ENCODE assay signal across 11 mouse cellular contexts in genomic region chr13:37862492-37862891, GRCm38 (mm10).
DNase-seq lines count a peak whose midpoint lies in the region; ATAC-seq and TF ChIP-seq lines count a peak whose summit lies in the region.
"Had no signal": no experiment of that assay in that cellular context is flagged by ENCODE, and none has a peak within 500 bp of the region (broad histone marks: within the 10 kb centered on the region; RNA-seq: fewer than 3 reads in every experiment).

No protein-coding gene starts in this region.

- no peaks in the 10 kb centered on the region for H3K9me3 ChIP-seq in kidney, embryonic 14.5 days (ENCODE audit: control insufficient read depth, low read length)
- H3K9me3 ChIP-seq in forebrain, embryonic 14.5 days (replicated peaks; ENCODE audit: control insufficient read depth, low read length) = no peaks in the 10 kb centered on the region
- no peaks in the 10 kb centered on the region for H3K9me3 ChIP-seq in liver, embryonic 16.5 days (replicated peaks; ENCODE audit: control insufficient read depth, low read length)

- TF ChIP-seq POLR2A in brain, embryonic 14.5 days (IDR thresholded peaks at IDR 0.05; ENCODE audit: borderline replicate concordance, extremely low read depth, insufficient read depth, insufficient read length, poor library complexity, severe bottlenecking) = no peak

- no peak for DNase-seq in kidney, adult 8-10 months
- peak; percentile 67 for DNase-seq in brain, embryonic 14.5 days (ENCODE audit: low read depth)
- peak; percentile 33 for DNase-seq in forebrain, embryonic 14.5 days (ENCODE audit: low spot score)
- no peak for DNase-seq in ovary, postnatal 36 days (ENCODE audit: low spot score)
- no peak for DNase-seq in cerebellum, adult 9-11 months
- no peak for DNase-seq in left cerebral cortex, postnatal 14 days (ENCODE audit: low spot score in 2 of 2)
- DNase-seq: cerebellum, adult 18-20 months; heart, postnatal 10 days had no signal

- H3K36me3 ChIP-seq in kidney, embryonic 14.5 days (ENCODE audit: control insufficient read depth, insufficient read depth, low read length) = no peaks in the 10 kb centered on the region
- no peaks in the 10 kb centered on the region for H3K36me3 ChIP-seq in forebrain, embryonic 14.5 days (ENCODE audit: control insufficient read depth, insufficient read depth, low read length)
- H3K36me3 ChIP-seq in liver, embryonic 16.5 days (ENCODE audit: control insufficient read depth, insufficient read depth) = no peaks in the 10 kb centered on the region

- peak overlapping the region; percentile 22; the same call in 1 of the 2 replicates for H3K4me2 ChIP-seq in kidney, embryonic 14.5 days (replicated peaks; ENCODE audit: low read depth, low read length)
- no peak overlapping the region for H3K4me2 ChIP-seq in forebrain, embryonic 14.5 days (ENCODE audit: low read length)
- 0 out of 2 replicates have a peak overlapping the region, but pooled peaks have one; percentile 38 for H3K4me2 ChIP-seq in liver, embryonic 16.5 days (ENCODE audit: low read depth, low read length)

- no peak overlapping the region for H3K4me3 ChIP-seq in kidney, embryonic 14.5 days (ENCODE audit: low read length)
- H3K4me3 ChIP-seq in forebrain, embryonic 14.5 days (ENCODE audit: low read depth, low read length) = no peak overlapping the region
- no peak overlapping the region for H3K4me3 ChIP-seq in liver, embryonic 16.5 days (ENCODE audit: low read depth, low read length)

- ATAC-seq in kidney, embryonic 14.5 days (ENCODE audit: low FRiP score, low TSS enrichment) = peak; percentile 29; the same call in 1 of the 2 replicates
- ATAC-seq in forebrain, embryonic 14.5 days = no peak
- no peak for ATAC-seq in liver, embryonic 16.5 days (ENCODE audit: low read depth)
- ATAC-seq: Patski had no signal

- no peak for TF ChIP-seq CTCF in brain, embryonic 14.5 days (IDR thresholded peaks at IDR 0.05; ENCODE audit: borderline replicate concordance, extremely low read depth, insufficient read depth, insufficient read length)

- H3K27ac ChIP-seq in kidney, embryonic 14.5 days (ENCODE audit: low read depth, low read length) = peak overlapping the region; percentile 87; the same call in 1 of the 2 replicates
- H3K27ac ChIP-seq in forebrain, embryonic 14.5 days (ENCODE audit: low read depth, low read length) = no peak overlapping the region
- peak overlapping the region; percentile 90 for H3K27ac ChIP-seq in liver, embryonic 16.5 days (ENCODE audit: low read length)

- WGBS in kidney, embryonic 14.5 days = 23% methylated on average over 6 of the region's 6 CpGs
- 19% methylated on average over 6 of the region's 6 CpGs for WGBS in forebrain, embryonic 14.5 days
- WGBS in liver, embryonic 16.5 days (ENCODE audit: insufficient replicate concordance) = 46% methylated on average over 6 of the region's 6 CpGs

- H3K4me1 ChIP-seq in kidney, embryonic 14.5 days (ENCODE audit: control insufficient read depth, insufficient read depth, low read length) = peaks cover 54% of the 10 kb centered on the region
- peaks cover 5% of the 10 kb centered on the region; the same call in 1 of the 2 replicates for H3K4me1 ChIP-seq in forebrain, embryonic 14.5 days (ENCODE audit: control insufficient read depth, insufficient read depth, low read length)
- H3K4me1 ChIP-seq in liver, embryonic 16.5 days (ENCODE audit: control insufficient read depth, low read depth, low read length) = peaks cover 79% of the 10 kb centered on the region

- H3K9ac ChIP-seq in kidney, embryonic 14.5 days (ENCODE audit: low read depth, low read length) = no peak overlapping the region
- H3K9ac ChIP-seq in forebrain, embryonic 14.5 days (ENCODE audit: low read length) = no peak overlapping the region
- H3K9ac ChIP-seq in liver, embryonic 16.5 days (ENCODE audit: low read depth, low read length) = peak overlapping the region; percentile 37

- intact Hi-C loops in left cerebral cortex, postnatal 14 days (cut with DNase I) = no loop called here

- no peaks in the 10 kb centered on the region for H3K27me3 ChIP-seq in kidney, embryonic 14.5 days (ENCODE audit: control insufficient read depth, insufficient read depth, low read length)
- H3K27me3 ChIP-seq in forebrain, embryonic 14.5 days (replicated peaks; ENCODE audit: control insufficient read depth, insufficient read depth, low read length) = no peaks in the 10 kb centered on the region
- H3K27me3 ChIP-seq in liver, embryonic 16.5 days (ENCODE audit: control insufficient read depth, insufficient read depth, low read depth, low read length) = no peaks in the 10 kb centered on the region
- H3K27me3 ChIP-seq: Patski had no signal

Comparison
In these comparisons a context has a peak if more than half of its experiments do, and no peak if none do; other contexts are left out.
1. DNase-seq: peak in brain, embryonic 14.5 days (single experiment) and forebrain, embryonic 14.5 days (single experiment); none in kidney, adult 8-10 months (0 of 2), ovary, postnatal 36 days (single experiment), cerebellum, adult 9-11 months (single experiment) and left cerebral cortex, postnatal 14 days (0 of 2).